Mouse (Mus musculus) stomach, postnatal 0 days (tissue): ENCODE data around the gene Rpl18a. TPM values are rescaled to one million over a fixed set of nuclear protein-coding genes. Genes with fewer than 3 reads are reported as not detected.

Experiments
- ATAC-seq: fragments of 200-750 bp; cut with Nextera tagmentation; 2 replicates; pipeline ENCODE4 v1.8.0; 2017; ENCODE audit not compliant: low FRiP score, low TSS enrichment
- DNase-seq: peaks from one replicate; pipeline ENCODE4 v3.0.0-alpha.2; 2016; ENCODE audit warnings: low spot score
- H3K27ac ChIP-seq: fragments of 300-500 bp; sonication (generic); replicated peaks from 2 replicates; pipeline ENCODE4 v1.5.1; 2014; ENCODE audit warnings: mild to moderate bottlenecking, control low read depth
- H3K27me3 ChIP-seq: fragments of 300-500 bp; sonication (generic); 2 replicates; pipeline ENCODE4 v1.6.1; 2014; ENCODE audit warnings: low read length; ENCODE audit not compliant: control insufficient read depth, insufficient read depth
- H3K36me3 ChIP-seq: fragments of 300-500 bp; sonication (generic); 2 replicates; pipeline ENCODE4 v1.6.1; 2014; ENCODE audit warnings: low read length, mixed read lengths; ENCODE audit not compliant: control insufficient read depth, insufficient read depth
- H3K4me1 ChIP-seq: fragments of 300-500 bp; sonication (generic); replicated peaks from 2 replicates; pipeline ENCODE4 v1.6.1; 2014; ENCODE audit warnings: antibody characterized with exemption; ENCODE audit not compliant: control insufficient read depth, insufficient read depth
- H3K4me2 ChIP-seq: fragments of 300-500 bp; sonication (generic); replicated peaks from 2 replicates; pipeline ENCODE4 v1.6.1; 2014; ENCODE audit warnings: low read depth, mild to moderate bottlenecking, control low read depth, moderate library complexity
- H3K4me3 ChIP-seq: fragments of 300-500 bp; sonication (generic); 2 replicates; pipeline ENCODE4 v1.5.1; 2014; ENCODE audit warnings: low read depth, low read length, control low read depth
- H3K9ac ChIP-seq: fragments of 300-500 bp; sonication (generic); 2 replicates; pipeline ENCODE4 v1.6.1; 2014; ENCODE audit warnings: mild to moderate bottlenecking, low read length, control low read depth, mixed read lengths
- H3K9me3 ChIP-seq: fragments of 300-500 bp; sonication (generic); 2 replicates; pipeline ENCODE4 v1.6.1; 2016; ENCODE audit warnings: low read length; ENCODE audit not compliant: control insufficient read depth
- CTCF ChIP-seq: IDR thresholded peaks from 2 replicates; pipeline ENCODE4 v1.5.1; 2016; ENCODE audit warnings: antibody characterized with exemption, low read depth, mild to moderate bottlenecking, moderate library complexity
- EP300 ChIP-seq: optimal IDR thresholded peaks from 2 replicates; pipeline ENCODE3; 2016; ENCODE audit warnings: antibody characterized with exemption
- WGBS: fragments of 180-500 bp; shearing (Covaris S2); extraction: QIAGEN DNeasy Blood & Tissue Kit; methylation state at CpG from one replicate; pipeline ENCODE4 v1.1.7; 2014; 5-methylcytosine and 5-hydroxymethylcytosine counted together
- polyA plus RNA-seq: library from polyadenylated mRNA; unstranded; fragments of >200 nt; fragmentation: Nextera tagmentation; extraction: Ambion mirVana; gene quantifications from 2 replicates; pipeline ENCODE4 v1.2.1, GENCODE M21; 2015

Rpl18a gene
- polyA plus RNA-seq, result 4,207 and 4,214 TPM in 2 replicates

DNA sequence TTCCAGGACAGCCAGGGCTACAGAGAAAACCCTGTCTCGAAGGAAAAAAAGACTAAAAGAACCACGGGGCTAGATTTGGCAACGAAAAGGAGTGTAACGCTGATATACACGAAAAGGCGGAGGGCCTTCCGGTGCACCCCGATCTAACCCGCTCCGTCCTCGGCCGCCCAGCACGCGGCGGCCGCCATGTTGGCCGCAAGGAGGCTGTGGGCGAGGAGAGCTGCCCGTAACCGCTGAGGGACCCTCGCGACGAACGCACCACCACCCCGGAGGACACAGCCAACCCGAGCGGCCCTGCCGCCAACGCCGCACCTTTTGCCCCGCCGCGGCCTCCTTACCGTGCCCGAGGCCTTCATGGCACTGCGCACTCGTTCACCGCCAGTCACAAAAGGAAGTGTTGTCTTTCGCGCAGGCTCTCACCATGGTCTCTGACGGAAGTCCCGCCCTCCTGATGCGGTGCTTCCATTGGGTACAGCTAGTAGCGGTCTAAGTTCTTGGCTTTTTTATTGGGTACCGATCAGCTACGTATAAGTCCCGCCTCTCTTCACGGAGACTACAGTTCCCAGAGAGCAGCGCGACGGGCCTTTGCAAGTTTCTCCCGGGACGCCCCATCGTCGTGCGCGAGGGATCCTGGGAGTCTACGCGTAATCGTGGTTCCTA, at the start of gene Rpl18a:
TSS of gene Rpl18a (minus strand) at position 392 of the 660 bp plus-strand sequence.
- H3K36me3 ChIP-seq, result peaks cover 12% of the 10 kb centered on the region
- no peaks in the 10 kb centered on the region for H3K27me3 ChIP-seq
- H3K9me3 ChIP-seq, result no peaks in the 10 kb centered on the region
- ATAC-seq, result peak; percentile 98
- H3K4me1 ChIP-seq, result peaks cover 4% of the 10 kb centered on the region; the same call in 1 of the 2 replicates
- no peak; the same call in 1 of the 2 replicates for TF ChIP-seq CTCF
- TF ChIP-seq EP300, result no peak
- H3K4me3 ChIP-seq, result peak within 1 kb of the TSS; percentile 84
- under 1% methylated on average over 44 of the region's 60 CpGs for WGBS
- peak within 1 kb of the TSS; percentile 92 for H3K4me2 ChIP-seq
- peak within 1 kb of the TSS; percentile 85 for H3K27ac ChIP-seq
- H3K9ac ChIP-seq, result peak within 1 kb of the TSS; percentile 92
- DNase-seq, result peak; percentile 96

DNA sequence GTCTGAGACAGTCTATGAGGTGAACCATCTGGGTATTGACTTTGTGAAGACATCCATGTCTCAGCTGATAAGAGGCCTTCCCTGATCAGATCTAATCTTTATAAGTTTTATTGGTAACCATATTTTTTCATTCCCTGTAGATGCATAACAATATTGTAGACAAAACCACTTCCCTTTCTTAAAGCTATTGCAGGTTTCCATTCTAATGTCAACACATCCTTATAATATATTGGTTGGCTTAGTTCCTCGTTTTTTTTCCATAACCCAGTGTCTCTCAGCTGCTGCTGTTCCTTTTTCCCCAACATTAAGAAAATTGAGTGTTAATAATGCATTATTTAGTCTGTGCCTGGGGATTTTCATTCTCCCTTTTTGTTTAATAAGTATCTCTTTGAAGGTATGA, 46.0 kb upstream of the Rpl18a start:
- Histone ChIP-seq H3K27ac (no peak overlapping the region), H3K9me3 (no peaks in the 10 kb centered on the region), H3K4me1 (no peaks in the 10 kb centered on the region), H3K4me3 (no peak overlapping the region), H3K36me3 (no peaks in the 10 kb centered on the region), H3K9ac (no peak overlapping the region), H3K4me2 (no peak overlapping the region), H3K27me3 (no peaks in the 10 kb centered on the region)
- TF ChIP-seq EP300, result no peak
- TF ChIP-seq CTCF, result no peak
- ATAC-seq, result no peak
- 32% methylated on average over 1 of the region's 1 CpGs for WGBS
- no peak for DNase-seq

DNA sequence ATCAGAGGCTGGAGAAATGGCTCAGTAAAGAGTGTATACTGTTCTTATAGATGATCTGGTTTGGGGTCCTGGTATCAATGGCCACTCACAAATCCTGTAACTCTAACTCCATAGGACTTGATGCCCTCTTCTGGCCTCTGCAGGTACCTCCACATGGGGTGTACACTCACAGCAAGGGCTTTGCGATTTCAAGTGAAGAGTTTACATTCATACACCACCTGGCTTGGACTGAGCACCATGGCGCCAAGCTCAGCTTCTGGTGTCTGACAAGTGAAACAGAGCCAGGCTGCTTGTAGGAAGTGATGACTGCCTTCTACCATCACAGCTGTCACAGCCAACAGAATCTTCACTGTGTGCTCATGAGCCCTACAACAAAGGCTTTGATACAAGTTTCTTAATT, 44.3 kb upstream of the Rpl18a start:
- Histone ChIP-seq H3K9ac (no peak overlapping the region), H3K4me1 (no peaks in the 10 kb centered on the region), H3K36me3 (no peaks in the 10 kb centered on the region), H3K9me3 (no peaks in the 10 kb centered on the region), H3K27ac (no peak overlapping the region), H3K27me3 (no peaks in the 10 kb centered on the region), H3K4me3 (no peak overlapping the region), H3K4me2 (no peak overlapping the region)
- DNase-seq (no peak), ATAC-seq (no peak)
- TF ChIP-seq EP300 (no peak), CTCF (peak; percentile 37)
- WGBS, result 47% methylated on average over 2 of the region's 2 CpGs

DNA sequence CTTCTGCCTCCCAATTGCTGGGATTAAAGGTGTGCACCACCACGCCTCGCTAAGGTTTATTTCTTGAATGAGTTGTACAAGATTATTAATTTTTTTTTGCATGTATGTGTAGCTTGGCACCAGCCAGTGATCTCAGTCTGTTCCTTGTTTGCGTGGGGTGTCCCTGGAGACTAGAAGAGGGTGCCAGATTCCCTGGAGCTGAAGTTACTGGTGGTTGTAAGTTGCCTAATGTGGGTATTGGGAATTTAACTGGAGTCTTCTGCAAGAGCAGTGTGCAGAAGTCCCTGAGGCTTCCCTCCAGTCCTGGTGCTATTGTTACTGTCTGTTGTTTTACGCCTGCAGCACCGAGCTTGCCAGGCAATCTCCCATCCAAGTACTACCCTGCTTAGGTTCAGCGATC, 40.0 kb upstream of the Rpl18a start:
- Histone ChIP-seq H3K27me3 (no peaks in the 10 kb centered on the region), H3K27ac (no peak overlapping the region), H3K9ac (no peak overlapping the region), H3K36me3 (no peaks in the 10 kb centered on the region), H3K4me1 (no peaks in the 10 kb centered on the region), H3K4me3 (no peak overlapping the region), H3K9me3 (no peaks in the 10 kb centered on the region), H3K4me2 (no peak overlapping the region)
- no peak for TF ChIP-seq EP300
- TF ChIP-seq CTCF, result no peak
- no peak for DNase-seq
- no peak for ATAC-seq
- WGBS, result 81% methylated on average over 6 of the region's 6 CpGs

DNA sequence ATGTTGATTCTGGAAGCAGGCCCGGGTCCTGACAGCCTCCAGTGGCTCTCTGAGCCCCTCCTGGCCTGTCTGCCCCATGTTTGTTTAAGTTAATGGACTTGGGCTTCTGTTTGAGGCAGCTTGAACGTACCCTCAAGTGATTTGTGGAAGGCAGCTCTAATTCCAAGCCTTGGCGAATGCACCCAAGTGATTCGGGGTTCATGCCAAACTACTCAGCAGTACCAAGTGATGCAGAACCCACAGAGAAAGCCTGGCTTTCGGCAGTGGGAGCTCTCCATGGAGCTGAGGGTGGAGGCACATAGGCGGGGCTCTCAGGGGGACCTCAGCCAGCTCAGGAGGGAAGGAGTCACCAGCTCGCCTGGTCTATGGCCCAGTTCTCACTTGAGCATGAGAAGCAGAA, 37.6 kb upstream of the Rpl18a start:
- ATAC-seq (no peak), DNase-seq (no peak)
- 32% methylated on average over 7 of the region's 7 CpGs for WGBS
- H3K9me3 ChIP-seq, result no peaks in the 10 kb centered on the region
- no peak overlapping the region for H3K27ac ChIP-seq
- no peak overlapping the region for H3K4me3 ChIP-seq
- H3K27me3 ChIP-seq, result no peaks in the 10 kb centered on the region
- no peak overlapping the region for H3K9ac ChIP-seq
- H3K36me3 ChIP-seq, result no peaks in the 10 kb centered on the region
- H3K4me2 ChIP-seq, result no peak overlapping the region
- H3K4me1 ChIP-seq, result no peaks in the 10 kb centered on the region
- TF ChIP-seq CTCF (no peak), EP300 (no peak)

DNA sequence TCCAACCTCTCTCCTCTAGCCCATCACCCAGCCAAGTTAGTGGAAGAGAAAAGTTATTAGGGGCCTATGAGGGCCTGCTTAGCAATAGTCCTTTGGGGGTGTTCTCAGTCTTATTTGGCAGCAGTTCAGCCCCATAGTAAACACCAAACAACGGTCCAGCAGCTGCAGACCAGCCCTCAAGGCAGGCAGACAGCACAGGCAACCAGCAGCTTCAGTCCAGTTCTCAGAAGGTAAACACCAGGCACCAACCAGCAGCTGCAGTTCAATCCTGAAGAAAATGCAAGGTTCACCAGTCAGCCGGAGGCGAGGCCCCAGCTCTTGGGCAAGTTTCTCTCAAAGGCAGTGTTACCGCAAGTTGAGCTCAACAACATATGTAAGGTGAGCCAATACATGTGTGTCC, 35.8 kb upstream of the Rpl18a start:
- H3K9ac ChIP-seq, result no peak overlapping the region
- no peaks in the 10 kb centered on the region for H3K27me3 ChIP-seq
- ATAC-seq, result no peak
- no peak for DNase-seq
- no peaks in the 10 kb centered on the region for H3K36me3 ChIP-seq
- H3K4me2 ChIP-seq, result no peak overlapping the region
- no peaks in the 10 kb centered on the region for H3K4me1 ChIP-seq
- no peak overlapping the region for H3K4me3 ChIP-seq
- WGBS, result 61% methylated on average over 4 of the region's 4 CpGs
- H3K27ac ChIP-seq, result no peak overlapping the region
- TF ChIP-seq CTCF (no peak), EP300 (no peak)
- H3K9me3 ChIP-seq, result no peaks in the 10 kb centered on the region
